Mouse (Mus musculus): ENCODE measurements at regions not wholly inside any gene's neighbourhood (a gene's known extent, or its start where the extent isn't known, plus 50 kb on each side); places are given as distances from the start of the nearest gene placed in this dataset.

GRCm38 (mm10) chr2:149467801-149468200, 62.9 kb downstream of the Cst10 start:
- H3K4me2 ChIP-seq (ENCODE audit: low read length), result no peak overlapping the region
- no peak overlapping the region for H3K9ac ChIP-seq (replicated peaks; ENCODE audit: low read depth, low read length)
- ATAC-seq, result no peak
- no peak overlapping the region for H3K4me3 ChIP-seq (replicated peaks; ENCODE audit: low read length)
- H3K9me3 ChIP-seq (ENCODE audit: control insufficient read depth, low read length), result no peaks in the 10 kb centered on the region
- no peaks in the 10 kb centered on the region for H3K36me3 ChIP-seq (ENCODE audit: control insufficient read depth, insufficient read depth)
- no peak overlapping the region for H3K27ac ChIP-seq (ENCODE audit: low read length)
- no peaks in the 10 kb centered on the region for H3K27me3 ChIP-seq (replicated peaks; ENCODE audit: control insufficient read depth, insufficient read depth, low read length)
- H3K4me1 ChIP-seq (replicated peaks; ENCODE audit: control insufficient read depth, insufficient read depth, low read length), result no peaks in the 10 kb centered on the region
- WGBS, result 93% methylated on average over 2 of the region's 2 CpGs

- no peak for ATAC-seq
- WGBS, result 76% methylated on average over 2 of the region's 2 CpGs
- H3K9me3 ChIP-seq (ENCODE audit: control insufficient read depth, low read length), result no peaks in the 10 kb centered on the region
Observed at GRCm38 (mm10) chr2:149472411-149472810, 67.6 kb downstream of the Cst10 start.

GRCm38 (mm10) chr2:149493280-149493988, 88.6 kb downstream of the Cst10 start:
- ATAC-seq, result no peak
- H3K4me2 ChIP-seq (ENCODE audit: low read length), result no peak overlapping the region
- no peaks in the 10 kb centered on the region for H3K27me3 ChIP-seq (replicated peaks; ENCODE audit: control insufficient read depth, insufficient read depth, low read length)
- no peak overlapping the region for H3K27ac ChIP-seq (ENCODE audit: low read length)
- H3K4me3 ChIP-seq (replicated peaks; ENCODE audit: low read length), result no peak overlapping the region
- no peak overlapping the region for H3K9ac ChIP-seq (replicated peaks; ENCODE audit: low read depth, low read length)
- H3K36me3 ChIP-seq (ENCODE audit: control insufficient read depth, insufficient read depth), result no peaks in the 10 kb centered on the region
- WGBS, result 60% methylated on average over 2 of the region's 2 CpGs
- no peaks in the 10 kb centered on the region for H3K4me1 ChIP-seq (replicated peaks; ENCODE audit: control insufficient read depth, insufficient read depth, low read length)
- no peaks in the 10 kb centered on the region for H3K9me3 ChIP-seq (ENCODE audit: control insufficient read depth, low read length)

More at GRCm38 (mm10) chr2:149472411-149472810, 67.6 kb downstream of the Cst10 start:
- H3K4me3 ChIP-seq (replicated peaks; ENCODE audit: low read length), result no peak overlapping the region
- H3K27ac ChIP-seq (ENCODE audit: low read length), result no peak overlapping the region
- no peaks in the 10 kb centered on the region for H3K27me3 ChIP-seq (replicated peaks; ENCODE audit: control insufficient read depth, insufficient read depth, low read length)
- no peak overlapping the region for H3K4me2 ChIP-seq (ENCODE audit: low read length)
- no peaks in the 10 kb centered on the region for H3K36me3 ChIP-seq (ENCODE audit: control insufficient read depth, insufficient read depth)
- H3K4me1 ChIP-seq (replicated peaks; ENCODE audit: control insufficient read depth, insufficient read depth, low read length), result no peaks in the 10 kb centered on the region
- H3K9ac ChIP-seq (replicated peaks; ENCODE audit: low read depth, low read length), result no peak overlapping the region

GRCm38 (mm10) chr2:149512870-149513269, 108.0 kb downstream of the Cst10 start:
- ATAC-seq, result no peak
- H3K27me3 ChIP-seq (replicated peaks; ENCODE audit: control insufficient read depth, insufficient read depth, low read length), result no peaks in the 10 kb centered on the region
- no peak overlapping the region for H3K4me2 ChIP-seq (ENCODE audit: low read length)
- no peak overlapping the region for H3K4me3 ChIP-seq (replicated peaks; ENCODE audit: low read length)
- no peaks in the 10 kb centered on the region for H3K9me3 ChIP-seq (ENCODE audit: control insufficient read depth, low read length)
- 76% methylated on average over 1 of the region's 1 CpGs for WGBS
- no peak overlapping the region for H3K27ac ChIP-seq (ENCODE audit: low read length)
- H3K36me3 ChIP-seq (ENCODE audit: control insufficient read depth, insufficient read depth), result no peaks in the 10 kb centered on the region
- no peak overlapping the region for H3K9ac ChIP-seq (replicated peaks; ENCODE audit: low read depth, low read length)
- no peaks in the 10 kb centered on the region for H3K4me1 ChIP-seq (replicated peaks; ENCODE audit: control insufficient read depth, insufficient read depth, low read length)

GRCm38 (mm10) chr2:149524424-149524823, 119.6 kb downstream of the Cst10 start:
- Histone ChIP-seq H3K4me1 (replicated peaks; ENCODE audit: control insufficient read depth, insufficient read depth, low read length) (no peaks in the 10 kb centered on the region), H3K4me3 (replicated peaks; ENCODE audit: low read length) (no peak overlapping the region), H3K27me3 (replicated peaks; ENCODE audit: control insufficient read depth, insufficient read depth, low read length) (no peaks in the 10 kb centered on the region), H3K27ac (ENCODE audit: low read length) (no peak overlapping the region), H3K9ac (replicated peaks; ENCODE audit: low read depth, low read length) (no peak overlapping the region), H3K9me3 (ENCODE audit: control insufficient read depth, low read length) (no peaks in the 10 kb centered on the region), H3K36me3 (ENCODE audit: control insufficient read depth, insufficient read depth) (no peaks in the 10 kb centered on the region), H3K4me2 (ENCODE audit: low read length) (no peak overlapping the region)
- ATAC-seq, result no peak

GRCm38 (mm10) chr2:149542837-149543236, 138.0 kb downstream of the Cst10 start:
- Histone ChIP-seq H3K27me3 (replicated peaks; ENCODE audit: control insufficient read depth, insufficient read depth, low read length) (no peaks in the 10 kb centered on the region), H3K27ac (ENCODE audit: low read length) (no peak overlapping the region), H3K36me3 (ENCODE audit: control insufficient read depth, insufficient read depth) (no peaks in the 10 kb centered on the region), H3K4me3 (replicated peaks; ENCODE audit: low read length) (no peak overlapping the region), H3K9me3 (ENCODE audit: control insufficient read depth, low read length) (no peaks in the 10 kb centered on the region), H3K4me2 (ENCODE audit: low read length) (no peak overlapping the region), H3K4me1 (replicated peaks; ENCODE audit: control insufficient read depth, insufficient read depth, low read length) (no peaks in the 10 kb centered on the region), H3K9ac (replicated peaks; ENCODE audit: low read depth, low read length) (no peak overlapping the region)
- 52% methylated on average over 2 of the region's 2 CpGs for WGBS
- ATAC-seq, result no peak

GRCm38 (mm10) chr2:149545708-149546107, 140.9 kb downstream of the Cst10 start:
- Histone ChIP-seq H3K27me3 (replicated peaks; ENCODE audit: control insufficient read depth, insufficient read depth, low read length) (no peaks in the 10 kb centered on the region), H3K4me1 (replicated peaks; ENCODE audit: control insufficient read depth, insufficient read depth, low read length) (no peaks in the 10 kb centered on the region), H3K4me3 (replicated peaks; ENCODE audit: low read length) (no peak overlapping the region), H3K4me2 (ENCODE audit: low read length) (no peak overlapping the region), H3K9me3 (ENCODE audit: control insufficient read depth, low read length) (no peaks in the 10 kb centered on the region), H3K27ac (ENCODE audit: low read length) (no peak overlapping the region), H3K36me3 (ENCODE audit: control insufficient read depth, insufficient read depth) (no peaks in the 10 kb centered on the region), H3K9ac (replicated peaks; ENCODE audit: low read depth, low read length) (no peak overlapping the region)
- peak; percentile 57 for ATAC-seq
- WGBS, result 72% methylated on average over 2 of the region's 2 CpGs

- Histone ChIP-seq H3K9me3 (ENCODE audit: control insufficient read depth, low read length) (no peaks in the 10 kb centered on the region), H3K4me2 (ENCODE audit: low read length) (no peak overlapping the region), H3K27ac (ENCODE audit: low read length) (no peak overlapping the region), H3K27me3 (replicated peaks; ENCODE audit: control insufficient read depth, insufficient read depth, low read length) (no peaks in the 10 kb centered on the region), H3K36me3 (ENCODE audit: control insufficient read depth, insufficient read depth) (no peaks in the 10 kb centered on the region), H3K4me3 (replicated peaks; ENCODE audit: low read length) (no peak overlapping the region), H3K4me1 (replicated peaks; ENCODE audit: control insufficient read depth, insufficient read depth, low read length) (no peaks in the 10 kb centered on the region), H3K9ac (replicated peaks; ENCODE audit: low read depth, low read length) (no peak overlapping the region)
- no peak for ATAC-seq
- 95% methylated on average over 2 of the region's 2 CpGs for WGBS
Observed at GRCm38 (mm10) chr2:149546639-149547200, 141.9 kb downstream of the Cst10 start.

GRCm38 (mm10) chr2:149555209-149555608, 150.4 kb downstream of the Cst10 start:
- Histone ChIP-seq H3K9ac (replicated peaks; ENCODE audit: low read depth, low read length) (no peak overlapping the region), H3K27ac (ENCODE audit: low read length) (no peak overlapping the region), H3K4me3 (replicated peaks; ENCODE audit: low read length) (no peak overlapping the region), H3K27me3 (replicated peaks; ENCODE audit: control insufficient read depth, insufficient read depth, low read length) (no peaks in the 10 kb centered on the region), H3K9me3 (ENCODE audit: control insufficient read depth, low read length) (no peaks in the 10 kb centered on the region), H3K4me2 (ENCODE audit: low read length) (no peak overlapping the region), H3K4me1 (replicated peaks; ENCODE audit: control insufficient read depth, insufficient read depth, low read length) (no peaks in the 10 kb centered on the region), H3K36me3 (ENCODE audit: control insufficient read depth, insufficient read depth) (no peaks in the 10 kb centered on the region)
- ATAC-seq, result no peak

- Histone ChIP-seq H3K4me2 (ENCODE audit: low read length) (no peak overlapping the region), H3K27me3 (replicated peaks; ENCODE audit: control insufficient read depth, insufficient read depth, low read length) (no peaks in the 10 kb centered on the region), H3K36me3 (ENCODE audit: control insufficient read depth, insufficient read depth) (no peaks in the 10 kb centered on the region), H3K9ac (replicated peaks; ENCODE audit: low read depth, low read length) (no peak overlapping the region), H3K4me1 (replicated peaks; ENCODE audit: control insufficient read depth, insufficient read depth, low read length) (no peaks in the 10 kb centered on the region), H3K4me3 (replicated peaks; ENCODE audit: low read length) (no peak overlapping the region), H3K9me3 (ENCODE audit: control insufficient read depth, low read length) (no peaks in the 10 kb centered on the region), H3K27ac (ENCODE audit: low read length) (no peak overlapping the region)
- WGBS, result 94% methylated on average over 1 of the region's 1 CpGs
- no peak for ATAC-seq
Observed at GRCm38 (mm10) chr2:149573773-149574172, 168.9 kb downstream of the Cst10 start.
